Mouse (Mus musculus) hindbrain, embryonic 14.5 days (tissue): Measurements from ENCODE around the gene Dhdds. TPM values are rescaled to one million over a fixed set of nuclear protein-coding genes. Genes with fewer than 3 reads are reported as not detected.
A peak's percentile ranks its signal among the peaks of the same experiment; 100 is the strongest.

Experiments used
- ATAC-seq: fragments of 200-750 bp; cut with Nextera tagmentation; 2 replicates; pipeline ENCODE4 v1.8.0; 2017; ENCODE audit warnings: moderate number of reproducible peaks, mild to moderate bottlenecking, moderate TSS enrichment, moderate library complexity; ENCODE audit not compliant: low FRiP score
- DNase-seq: peaks from one replicate; pipeline ENCODE4 v3.0.0-alpha.2; 2015; ENCODE audit warnings: low spot score
- H3K27ac ChIP-seq: fragments of 300-500 bp; sonication (generic); 2 replicates; pipeline ENCODE4 v1.5.1; 2014; ENCODE audit warnings: mild to moderate bottlenecking, moderate library complexity
- H3K27me3 ChIP-seq: fragments of 300-500 bp; sonication (generic); 2 replicates; pipeline ENCODE4 v1.6.1; 2014; ENCODE audit warnings: mild to moderate bottlenecking, low read length, mixed read lengths; ENCODE audit not compliant: control insufficient read depth, insufficient read depth
- H3K36me3 ChIP-seq: fragments of 300-500 bp; sonication (generic); replicated peaks from 2 replicates; pipeline ENCODE4 v1.6.1; 2014; ENCODE audit not compliant: control insufficient read depth, insufficient read depth
- H3K4me1 ChIP-seq: fragments of 300-500 bp; sonication (generic); replicated peaks from 2 replicates; pipeline ENCODE4 v1.6.1; 2014; ENCODE audit warnings: antibody characterized with exemption, low read length, mixed read lengths; ENCODE audit not compliant: control insufficient read depth, insufficient read depth
- H3K4me2 ChIP-seq: fragments of 300-500 bp; sonication (generic); replicated peaks from 2 replicates; pipeline ENCODE4 v1.6.1; 2014; ENCODE audit warnings: mild to moderate bottlenecking, moderate library complexity
- H3K4me3 ChIP-seq: fragments of 300-500 bp; sonication (generic); replicated peaks from 2 replicates; pipeline ENCODE4 v1.5.1; 2014; ENCODE audit warnings: mild to moderate bottlenecking, low read length
- H3K9ac ChIP-seq: fragments of 300-500 bp; sonication (generic); 2 replicates; pipeline ENCODE4 v1.6.1; 2014
- H3K9me3 ChIP-seq: fragments of 300-500 bp; sonication (generic); 2 replicates; pipeline ENCODE4 v1.6.1; 2016; ENCODE audit warnings: low read length; ENCODE audit not compliant: control insufficient read depth
- WGBS: fragments of 180-500 bp; shearing (Covaris S2); extraction: QIAGEN DNeasy Blood & Tissue Kit; methylation state at CpG from one replicate; pipeline ENCODE4 v1.1.7; 2014; 5-methylcytosine and 5-hydroxymethylcytosine counted together
- polyA plus RNA-seq: library from polyadenylated mRNA; unstranded; fragments of >200 nt; fragmentation: Nextera tagmentation; extraction: Ambion mirVana; gene quantifications from 2 replicates; pipeline ENCODE4 v1.2.1, GENCODE M21; 2014

Dhdds gene
- 49.3 and 49.6 TPM in 2 replicates for polyA plus RNA-seq

GRCm38 (mm10) chr4:134000466-134001438 is at the start of gene Dhdds:
TSS of gene Dhdds (minus strand) at chr4:134000918.
- ATAC-seq (peak; percentile 97), DNase-seq (peak; percentile 99)
- Histone ChIP-seq H3K9ac (peak within 1 kb of the TSS; percentile 62), H3K9me3 (no peaks in the 10 kb centered on the region), H3K27ac (peak within 1 kb of the TSS; percentile 60), H3K4me1 (peaks cover 13% of the 10 kb centered on the region; the same call in 1 of the 2 replicates), H3K4me2 (peak within 1 kb of the TSS; percentile 83), H3K4me3 (peak within 1 kb of the TSS; percentile 56), H3K27me3 (no peaks in the 10 kb centered on the region), H3K36me3 (peaks cover 14% of the 10 kb centered on the region)
- 2% methylated on average over 49 of the region's 49 CpGs for WGBS

GRCm38 (mm10) chr4:134047648-134048047 is 46.9 kb upstream of the Dhdds start:
- H3K4me1 ChIP-seq: no peaks in the 10 kb centered on the region
- no peak for DNase-seq
- H3K4me2 ChIP-seq: no peak overlapping the region
- H3K9me3 ChIP-seq: no peaks in the 10 kb centered on the region
- WGBS: 91% methylated on average over 5 of the region's 5 CpGs
- no peak for ATAC-seq
- no peaks in the 10 kb centered on the region for H3K27me3 ChIP-seq
- no peaks in the 10 kb centered on the region for H3K36me3 ChIP-seq
- H3K27ac ChIP-seq: no peak overlapping the region
- no peak overlapping the region for H3K4me3 ChIP-seq
- H3K9ac ChIP-seq: no peak overlapping the region

DNA sequence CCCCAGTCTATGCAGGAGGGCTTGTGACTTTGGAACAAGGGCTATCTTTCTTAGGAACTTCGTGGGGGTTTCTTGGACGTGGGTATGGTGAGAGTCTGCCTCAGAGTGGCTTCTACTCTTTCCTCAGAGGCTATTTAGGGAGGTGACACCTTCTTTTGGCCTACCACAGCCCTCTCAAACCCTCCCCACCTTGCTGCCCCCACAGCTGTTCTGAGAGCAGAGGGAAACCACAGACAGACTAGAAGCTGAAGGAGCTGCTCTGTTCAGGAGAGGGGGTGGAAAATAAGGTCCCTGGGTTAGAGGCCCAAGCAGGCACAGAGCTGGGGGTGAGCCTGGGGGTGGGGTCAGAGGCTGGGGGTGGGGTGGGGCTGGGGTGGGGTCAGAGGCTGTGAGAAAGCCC is 42.3 kb upstream of the Dhdds start:
- no peak overlapping the region for H3K4me2 ChIP-seq
- H3K36me3 ChIP-seq: no peaks in the 10 kb centered on the region
- no peaks in the 10 kb centered on the region for H3K27me3 ChIP-seq
- no peak for ATAC-seq
- no peaks in the 10 kb centered on the region for H3K9me3 ChIP-seq
- no peak overlapping the region for H3K27ac ChIP-seq
- no peak for DNase-seq
- no peak overlapping the region for H3K4me3 ChIP-seq
- H3K9ac ChIP-seq: no peak overlapping the region
- no peaks in the 10 kb centered on the region for H3K4me1 ChIP-seq
- 65% methylated on average over 2 of the region's 2 CpGs for WGBS

- H3K4me2 ChIP-seq: no peak overlapping the region
- DNase-seq (peak; percentile 50), ATAC-seq (no peak)
- no peak overlapping the region for H3K9ac ChIP-seq
- no peak overlapping the region for H3K27ac ChIP-seq
- H3K27me3 ChIP-seq: no peaks in the 10 kb centered on the region
- WGBS: 56% methylated on average over 9 of the region's 9 CpGs
- no peaks in the 10 kb centered on the region for H3K9me3 ChIP-seq
- no peaks in the 10 kb centered on the region for H3K36me3 ChIP-seq
- H3K4me3 ChIP-seq: no peak overlapping the region
- no peaks in the 10 kb centered on the region for H3K4me1 ChIP-seq
These were observed 40.8 kb upstream of the Dhdds start for GRCm38 (mm10) chr4:134041317-134042123.

DNA sequence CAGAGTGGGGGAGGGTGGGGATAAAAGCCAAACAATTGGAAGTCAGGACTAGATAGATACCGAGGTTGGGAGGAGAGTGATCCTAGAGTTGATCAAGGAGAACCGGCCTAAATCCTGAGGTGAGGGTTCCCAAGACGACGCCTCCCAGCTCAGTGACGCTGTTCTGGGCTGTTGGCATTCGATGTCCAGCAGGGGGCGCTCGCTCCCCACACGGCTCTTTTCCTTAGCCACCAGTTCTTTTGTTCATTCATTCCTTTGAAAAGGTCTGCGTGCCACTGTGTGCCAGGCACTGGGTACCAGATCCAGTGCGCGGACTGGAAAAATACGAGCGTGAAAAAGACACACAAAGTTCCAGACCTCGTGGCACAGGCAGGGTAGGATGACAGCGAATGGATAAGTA is 35.2 kb upstream of the Dhdds start:
- Histone ChIP-seq H3K4me2 (peak overlapping the region; percentile 21; the same call in 1 of the 2 replicates), H3K36me3 (no peaks in the 10 kb centered on the region), H3K9ac (no peak overlapping the region), H3K27ac (no peak overlapping the region), H3K27me3 (no peaks in the 10 kb centered on the region), H3K4me1 (no peaks in the 10 kb centered on the region), H3K4me3 (no peak overlapping the region), H3K9me3 (no peaks in the 10 kb centered on the region)
- peak; percentile 86 for DNase-seq
- 4% methylated on average over 16 of the region's 16 CpGs for WGBS
- 0 out of 2 replicates have a peak, but pooled peaks have one; percentile 17 for ATAC-seq

DNA sequence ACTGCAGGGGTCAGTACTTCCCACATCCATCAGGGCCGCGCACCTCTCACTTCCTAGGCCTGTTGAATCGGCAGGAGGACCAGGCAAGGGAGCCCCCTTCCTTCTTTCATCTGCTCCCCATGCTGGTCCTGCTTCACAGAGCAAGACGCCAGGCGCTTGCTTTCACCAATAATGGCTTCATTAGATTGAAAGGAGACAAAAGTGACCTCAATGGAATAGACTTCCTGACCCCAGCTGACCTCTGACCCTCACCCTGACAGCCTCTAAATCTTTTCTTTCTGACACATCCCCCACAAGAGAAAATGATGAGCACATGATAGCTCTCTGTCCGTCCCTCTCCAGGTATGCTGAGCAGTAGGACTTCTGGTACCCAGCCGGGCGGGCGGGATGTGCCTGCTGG is 25.1 kb upstream of the Dhdds start:
- DNase-seq (no peak), ATAC-seq (no peak)
- Histone ChIP-seq H3K9me3 (no peaks in the 10 kb centered on the region), H3K36me3 (no peaks in the 10 kb centered on the region), H3K4me3 (no peak overlapping the region), H3K9ac (no peak overlapping the region), H3K27me3 (no peaks in the 10 kb centered on the region), H3K4me1 (no peaks in the 10 kb centered on the region), H3K4me2 (no peak overlapping the region), H3K27ac (no peak overlapping the region)
- WGBS: 16% methylated on average over 9 of the region's 9 CpGs

DNA sequence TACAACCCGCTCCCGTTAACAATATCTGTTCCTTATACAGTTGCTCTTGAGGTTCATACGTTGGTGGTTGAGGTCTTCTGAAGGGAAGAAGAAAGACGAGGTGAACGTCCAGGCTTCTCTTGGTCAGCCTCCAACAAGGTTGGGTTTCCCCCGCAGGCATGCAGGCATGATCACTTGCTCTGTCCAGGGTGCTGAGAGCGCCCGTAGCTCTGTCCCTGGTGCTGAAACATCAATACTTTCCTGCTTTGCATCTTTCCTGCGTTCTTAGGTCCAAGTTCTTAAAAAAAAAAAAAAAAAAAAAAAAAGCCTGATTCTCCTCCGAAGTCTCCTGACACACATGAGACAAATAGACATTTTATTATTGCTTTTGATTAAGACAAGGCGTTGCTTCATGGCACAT is 19.9 kb upstream of the Dhdds start:
- Histone ChIP-seq H3K36me3 (no peaks in the 10 kb centered on the region), H3K27me3 (peaks cover 19% of the 10 kb centered on the region), H3K4me3 (no peak overlapping the region), H3K4me2 (peak overlapping the region; percentile 63), H3K27ac (no peak overlapping the region), H3K9me3 (no peaks in the 10 kb centered on the region), H3K9ac (no peak overlapping the region), H3K4me1 (peaks cover 23% of the 10 kb centered on the region)
- ATAC-seq (no peak), DNase-seq (peak; percentile 70)
- 6% methylated on average over 11 of the region's 11 CpGs for WGBS

DNA sequence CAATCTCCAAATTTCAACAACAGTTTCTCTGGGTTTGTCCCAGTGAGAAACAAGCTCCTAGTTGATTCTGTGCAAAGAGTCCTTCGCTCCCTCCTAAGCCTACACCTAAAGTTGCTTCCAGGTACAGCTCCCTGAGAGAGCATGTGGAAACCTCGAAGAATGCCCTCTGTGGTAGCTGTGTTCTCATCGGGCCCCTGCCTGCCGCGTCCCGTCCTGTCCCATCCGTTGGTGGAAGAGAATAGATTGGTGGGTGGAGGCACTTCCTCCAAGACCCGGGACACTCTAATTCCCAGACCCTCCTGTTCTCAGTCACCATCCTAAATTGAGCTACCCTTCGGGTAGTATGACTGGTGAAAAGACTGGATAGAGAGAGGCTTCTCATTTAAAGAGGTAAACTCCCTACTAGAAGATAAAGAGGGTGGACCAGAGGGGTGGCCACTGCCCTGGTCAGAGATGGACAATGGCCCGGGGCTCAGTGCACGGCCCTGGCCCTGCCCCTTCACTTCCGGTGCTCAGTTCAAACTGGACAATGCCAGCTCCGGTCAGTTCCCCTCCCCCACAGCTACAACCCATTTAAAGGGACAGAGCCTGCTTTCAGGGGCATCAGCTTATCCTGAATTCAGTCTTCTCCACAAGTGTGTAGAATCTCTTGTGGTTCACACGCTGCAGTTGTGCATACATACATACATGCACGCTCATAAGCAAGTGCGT is 19.1 kb upstream of the Dhdds start:
- Histone ChIP-seq H3K4me2 (peak overlapping the region; percentile 63), H3K36me3 (no peaks in the 10 kb centered on the region), H3K9me3 (no peaks in the 10 kb centered on the region), H3K4me1 (peaks cover 23% of the 10 kb centered on the region), H3K27ac (peak overlapping the region; percentile 18), H3K4me3 (peak overlapping the region; percentile 14), H3K27me3 (peaks cover 19% of the 10 kb centered on the region), H3K9ac (peak overlapping the region; percentile 5; the same call in 1 of the 2 replicates)
- DNase-seq: peak; percentile 59
- 2% methylated on average over 16 of the region's 16 CpGs for WGBS
- 0 out of 2 replicates have a peak, but pooled peaks have one; percentile 24 for ATAC-seq
